Mouse (Mus musculus): ENCODE measurements around the gene Gm9048. TPM values are rescaled to one million over a fixed set of nuclear protein-coding genes. Genes with fewer than 3 reads are reported as not detected.
"Not testable (repeated sequence)": the region's sequence is repeated elsewhere in the genome, so short reads cannot be mapped to it uniquely, and the experiment has no call there.

Gene Gm9048
- not detected in 2 replicates for polyA plus RNA-seq (2012)

DNA sequence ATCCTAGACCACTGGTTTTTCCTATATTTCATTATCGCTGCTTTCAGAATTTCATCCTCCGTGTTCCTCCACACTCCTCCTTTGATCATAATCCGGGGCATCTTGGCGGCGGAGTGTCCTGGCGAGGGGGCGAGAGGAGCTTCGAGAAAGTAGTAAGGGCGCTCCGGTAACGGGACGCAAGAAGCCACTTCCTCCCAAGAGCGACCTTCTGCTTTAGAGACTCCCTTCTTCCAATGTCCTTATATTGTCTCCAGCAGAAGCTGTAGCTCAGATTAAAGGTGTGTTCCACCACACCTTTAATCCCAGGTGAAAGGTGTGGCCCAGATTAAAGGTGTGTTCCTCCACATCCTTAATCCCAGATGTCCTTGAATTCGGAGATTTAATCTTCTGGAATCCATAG, at the start of gene Gm9048:
Gene Gm9048 (minus strand): TSS at position 101 of the 400 bp plus-strand sequence.
- H3K9me3 ChIP-seq (ENCODE audit: control insufficient read depth, low read length); H3K27me3 ChIP-seq (ENCODE audit: control insufficient read depth); H3K36me3 ChIP-seq (ENCODE audit: control insufficient read depth); H3K4me3 ChIP-seq (replicated peaks); H3K4me1 ChIP-seq (ENCODE audit: control insufficient read depth): not testable (repeated sequence)

GRCm38 (mm10) chr10:118370443-118370842, 22.0 kb upstream of the Gm9048 start:
- no peaks in the 10 kb centered on the region for H3K27me3 ChIP-seq (ENCODE audit: control insufficient read depth)
- no peaks in the 10 kb centered on the region for H3K9me3 ChIP-seq (ENCODE audit: control insufficient read depth, low read length)
- no peaks in the 10 kb centered on the region for H3K4me1 ChIP-seq (ENCODE audit: control insufficient read depth)
- TF ChIP-seq GATA1 (IDR thresholded peaks at IDR 0.05; ENCODE audit: low read length) (no peak), TAL1 (IDR thresholded peaks at IDR 0.05; ENCODE audit: low read length) (no peak)
- no peak overlapping the region for H3K4me3 ChIP-seq (replicated peaks)
- no peaks in the 10 kb centered on the region for H3K36me3 ChIP-seq (ENCODE audit: control insufficient read depth)

GRCm38 (mm10) chr10:118369518-118369917, 21.0 kb upstream of the Gm9048 start:
- Histone ChIP-seq H3K4me1 (ENCODE audit: control insufficient read depth) (no peaks in the 10 kb centered on the region), H3K9me3 (ENCODE audit: control insufficient read depth, low read length) (peaks cover 2% of the 10 kb centered on the region; the same call in 1 of the 2 replicates), H3K4me3 (replicated peaks) (no peak overlapping the region), H3K36me3 (ENCODE audit: control insufficient read depth) (no peaks in the 10 kb centered on the region), H3K27me3 (ENCODE audit: control insufficient read depth) (no peaks in the 10 kb centered on the region)
- TF ChIP-seq GATA1 (IDR thresholded peaks at IDR 0.05; ENCODE audit: low read length), result no peak
- TF ChIP-seq TAL1 (IDR thresholded peaks at IDR 0.05; ENCODE audit: low read length), result no peak

- H3K4me1 ChIP-seq (ENCODE audit: control insufficient read depth); H3K27me3 ChIP-seq (ENCODE audit: control insufficient read depth); H3K9me3 ChIP-seq (ENCODE audit: control insufficient read depth, low read length); H3K4me3 ChIP-seq (replicated peaks); H3K36me3 ChIP-seq (ENCODE audit: control insufficient read depth): not testable (repeated sequence)
These were observed 5.5 kb upstream of the Gm9048 start, which contains the start of gene Gm9049 for GRCm38 (mm10) chr10:118354005-118354404. TSS of gene Gm9049 (minus strand) at chr10:118354105.

DNA sequence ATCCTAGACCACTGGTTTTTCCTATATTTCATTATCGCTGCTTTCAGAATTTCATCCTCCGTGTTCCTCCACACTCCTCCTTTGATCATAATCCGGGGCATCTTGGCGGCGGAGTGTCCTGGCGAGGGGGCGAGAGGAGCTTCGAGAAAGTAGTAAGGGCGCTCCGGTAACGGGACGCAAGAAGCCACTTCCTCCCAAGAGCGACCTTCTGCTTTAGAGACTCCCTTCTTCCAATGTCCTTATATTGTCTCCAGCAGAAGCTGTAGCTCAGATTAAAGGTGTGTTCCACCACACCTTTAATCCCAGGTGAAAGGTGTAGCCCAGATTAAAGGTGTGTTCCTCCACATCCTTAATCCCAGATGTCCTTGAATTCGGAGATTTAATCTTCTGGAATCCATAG, 5.3 kb downstream of the Gm9048 start, which contains the start of gene Gm9046:
Gene Gm9046 (minus strand): TSS at position 101 of the 400 bp plus-strand sequence.
- H3K9me3 ChIP-seq (ENCODE audit: control insufficient read depth, low read length); H3K4me3 ChIP-seq (replicated peaks); H3K4me1 ChIP-seq (ENCODE audit: control insufficient read depth): not testable (repeated sequence)

DNA sequence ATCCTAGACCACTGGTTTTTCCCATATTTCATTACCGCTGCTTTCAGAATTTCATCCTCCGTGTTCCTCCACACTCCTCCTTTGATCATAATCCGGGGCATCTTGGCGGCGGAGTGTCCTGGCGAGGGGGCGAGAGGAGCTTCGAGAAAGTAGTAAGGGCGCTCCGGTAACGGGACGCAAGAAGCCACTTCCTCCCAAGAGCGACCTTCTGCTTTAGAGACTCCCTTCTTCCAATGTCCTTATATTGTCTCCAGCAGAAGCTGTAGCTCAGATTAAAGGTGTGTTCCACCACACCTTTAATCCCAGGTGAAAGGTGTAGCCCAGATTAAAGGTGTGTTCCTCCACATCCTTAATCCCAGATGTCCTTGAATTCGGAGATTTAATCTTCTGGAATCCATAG, 10.7 kb downstream of the Gm9048 start, which contains the start of gene Gm9045:
Gene Gm9045 (minus strand): TSS at position 101 of the 400 bp plus-strand sequence.
- not testable (repeated sequence) for H3K9me3 ChIP-seq (ENCODE audit: control insufficient read depth, low read length); H3K4me1 ChIP-seq (ENCODE audit: control insufficient read depth); H3K36me3 ChIP-seq (ENCODE audit: control insufficient read depth); H3K4me3 ChIP-seq (replicated peaks); H3K27me3 ChIP-seq (ENCODE audit: control insufficient read depth)

More for the DNA sequence above, 5.3 kb downstream of the Gm9048 start, which contains the start of gene Gm9046:
- H3K27me3 ChIP-seq (ENCODE audit: control insufficient read depth); H3K36me3 ChIP-seq (ENCODE audit: control insufficient read depth): not testable (repeated sequence)

DNA sequence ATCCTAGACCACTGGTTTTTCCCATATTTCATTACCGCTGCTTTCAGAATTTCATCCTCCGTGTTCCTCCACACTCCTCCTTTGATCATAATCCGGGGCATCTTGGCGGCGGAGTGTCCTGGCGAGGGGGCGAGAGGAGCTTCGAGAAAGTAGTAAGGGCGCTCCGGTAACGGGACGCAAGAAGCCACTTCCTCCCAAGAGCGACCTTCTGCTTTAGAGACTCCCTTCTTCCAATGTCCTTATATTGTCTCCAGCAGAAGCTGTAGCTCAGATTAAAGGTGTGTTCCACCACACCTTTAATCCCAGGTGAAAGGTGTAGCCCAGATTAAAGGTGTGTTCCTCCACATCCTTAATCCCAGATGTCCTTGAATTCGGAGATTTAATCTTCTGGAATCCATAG, 16.2 kb downstream of the Gm9048 start, which contains the start of gene Gm9044:
Gene Gm9044 (minus strand): TSS at position 101 of the 400 bp plus-strand sequence.
- H3K36me3 ChIP-seq (ENCODE audit: control insufficient read depth); H3K9me3 ChIP-seq (ENCODE audit: control insufficient read depth, low read length); H3K4me3 ChIP-seq (replicated peaks); H3K27me3 ChIP-seq (ENCODE audit: control insufficient read depth); H3K4me1 ChIP-seq (ENCODE audit: control insufficient read depth): not testable (repeated sequence)

DNA sequence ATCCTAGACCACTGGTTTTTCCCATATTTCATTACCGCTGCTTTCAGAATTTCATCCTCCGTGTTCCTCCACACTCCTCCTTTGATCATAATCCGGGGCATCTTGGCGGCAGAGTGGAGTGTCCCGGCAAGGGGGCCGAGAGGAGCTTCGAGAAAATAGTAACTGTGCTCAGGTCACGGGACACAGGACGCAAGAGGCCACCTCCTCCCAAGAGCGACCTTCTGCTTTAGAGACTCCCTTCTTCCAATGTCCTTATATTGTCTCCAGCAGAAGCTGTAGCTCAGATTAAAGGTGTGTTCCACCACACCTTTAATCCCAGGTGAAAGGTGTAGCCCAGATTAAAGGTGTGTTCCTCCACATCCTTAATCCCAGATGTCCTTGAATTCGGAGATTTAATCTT, 21.6 kb downstream of the Gm9048 start, which contains the start of gene Gm9040:
Gene Gm9040 (minus strand): TSS at position 101 of the 400 bp plus-strand sequence.
- not testable (repeated sequence) for H3K4me1 ChIP-seq (ENCODE audit: control insufficient read depth); H3K9me3 ChIP-seq (ENCODE audit: control insufficient read depth, low read length); H3K4me3 ChIP-seq (replicated peaks); H3K36me3 ChIP-seq (ENCODE audit: control insufficient read depth); H3K27me3 ChIP-seq (ENCODE audit: control insufficient read depth)

GRCm38 (mm10) chr10:118319024-118319423, 29.5 kb downstream of the Gm9048 start:
- Histone ChIP-seq H3K9me3 (ENCODE audit: control insufficient read depth, low read length) (no peaks in the 10 kb centered on the region; the same call in 1 of the 2 replicates), H3K27me3 (ENCODE audit: control insufficient read depth) (no peaks in the 10 kb centered on the region), H3K4me1 (ENCODE audit: control insufficient read depth) (no peaks in the 10 kb centered on the region), H3K4me3 (replicated peaks) (no peak overlapping the region), H3K36me3 (ENCODE audit: control insufficient read depth) (no peaks in the 10 kb centered on the region)
- TF ChIP-seq GATA1 (IDR thresholded peaks at IDR 0.05; ENCODE audit: low read length) (no peak), TAL1 (IDR thresholded peaks at IDR 0.05; ENCODE audit: low read length) (no peak)

GRCm38 (mm10) chr10:118302133-118302532, 46.3 kb downstream of the Gm9048 start:
- H3K4me1 ChIP-seq (ENCODE audit: control insufficient read depth); H3K9me3 ChIP-seq (ENCODE audit: control insufficient read depth, low read length); H3K4me3 ChIP-seq (replicated peaks); H3K36me3 ChIP-seq (ENCODE audit: control insufficient read depth); H3K27me3 ChIP-seq (ENCODE audit: control insufficient read depth): not testable (repeated sequence)

Other genes starting within 250 kb of the Gm9048 start
- gene Mdm1, start 206.9 kb downstream of the Gm9048 start, polyA plus RNA-seq (2012), result 1.4 and 2.1 TPM in 2 replicates
- not detected in 2 replicates for gene Il22, start 143.7 kb downstream of the Gm9048 start, polyA plus RNA-seq (2012)
- gene Gm32717, start 107.9 kb downstream of the Gm9048 start, polyA plus RNA-seq (2012), result not detected in 2 replicates
- not detected in 2 replicates for gene Gm32802, start 90.0 kb downstream of the Gm9048 start, polyA plus RNA-seq (2012)
- not detected in 2 replicates for gene Iltifb, start 53.6 kb downstream of the Gm9048 start, polyA plus RNA-seq (2012)
- not detected in 2 replicates for gene Gm9040, start 21.7 kb downstream of the Gm9048 start, polyA plus RNA-seq (2012)
- gene Gm9044, start 16.3 kb downstream of the Gm9048 start, polyA plus RNA-seq (2012), result not detected in 2 replicates
- not detected in 2 replicates for gene Gm9045, start 10.8 kb downstream of the Gm9048 start, polyA plus RNA-seq (2012)
- gene Gm9046, start 5.4 kb downstream of the Gm9048 start, polyA plus RNA-seq (2012), result not detected in 2 replicates
- gene Gm9049, start 5.4 kb upstream of the Gm9048 start, polyA plus RNA-seq (2012), result not detected in 2 replicates
- gene Ifng, start 92.4 kb upstream of the Gm9048 start, polyA plus RNA-seq (2012), result not detected in 2 replicates

Data from erythroblast, embryonic 14.5 days (primary cell).